9 mouse cellular contexts compared by ENCODE assay signal in genomic region chr1:150873231-150873630, GRCm38 (mm10).
DNase-seq lines count a peak whose midpoint lies in the region; ATAC-seq lines count a peak whose summit lies in the region.
"Had no signal": no experiment of that assay in that cellular context is flagged by ENCODE, and none has a peak within 500 bp of the region (broad histone marks: within the 10 kb centered on the region; RNA-seq: fewer than 3 reads in every experiment).

No protein-coding gene starts in this region.

- no peak overlapping the region for H3K4me2 ChIP-seq in kidney, embryonic 15.5 days
- H3K4me2 ChIP-seq: liver, embryonic 15.5 days had no signal

- H3K9me3 ChIP-seq in kidney, embryonic 15.5 days (replicated peaks): no peaks in the 10 kb centered on the region
- H3K9me3 ChIP-seq: liver, embryonic 15.5 days had no signal

- no peaks in the 10 kb centered on the region for H3K27me3 ChIP-seq in kidney, embryonic 15.5 days
- H3K27me3 ChIP-seq: liver, embryonic 15.5 days had no signal

- WGBS in kidney, embryonic 15.5 days: 35% methylated on average over 6 of the region's 6 CpGs

- H3K4me3 ChIP-seq in kidney, embryonic 15.5 days (replicated peaks): no peak overlapping the region
- H3K4me3 ChIP-seq: liver, embryonic 15.5 days had no signal

- intact Hi-C loops in left cerebral cortex, postnatal 14 days (cut with DNase I): no loop called here

- no peaks in the 10 kb centered on the region for H3K36me3 ChIP-seq in kidney, embryonic 15.5 days
- H3K36me3 ChIP-seq: liver, embryonic 15.5 days had no signal

- DNase-seq in testis, postnatal 14 days (ENCODE audit: low spot score): peak; percentile 48
- no peak for DNase-seq in testis, postnatal 10 days (ENCODE audit: low spot score)
- peak; percentile 63 for DNase-seq in gastrocnemius, postnatal 25 days
- peak; percentile 15 for DNase-seq in telencephalon, adult 2 months (ENCODE audit: low read depth, low spot score)
- DNase-seq in thymus, postnatal 14 days: no peak
- DNase-seq in left cerebral cortex, postnatal 14 days (ENCODE audit: low spot score in 2 of 2): no peak

- 0 out of 2 replicates have a peak, but pooled peaks have one; percentile 40 for ATAC-seq in kidney, embryonic 15.5 days (replicated peaks; ENCODE audit: low FRiP score)
- no peak for ATAC-seq in megakaryocyte-erythroid progenitor cell, adult 5-6 weeks (replicated peaks; ENCODE audit: low FRiP score, low TSS enrichment, poor library complexity, severe bottlenecking)

- H3K27ac ChIP-seq in kidney, embryonic 15.5 days: peak overlapping the region; percentile 81
- H3K27ac ChIP-seq: liver, embryonic 15.5 days had no signal

- H3K4me1 ChIP-seq in kidney, embryonic 15.5 days: peaks cover 15% of the 10 kb centered on the region
- H3K4me1 ChIP-seq: liver, embryonic 15.5 days had no signal

- no peak overlapping the region for H3K9ac ChIP-seq in kidney, embryonic 15.5 days
- H3K9ac ChIP-seq: liver, embryonic 15.5 days had no signal

Comparison
In these comparisons a context has a peak if more than half of its experiments do, and no peak if none do; other contexts are left out.
1. DNase-seq: peak in testis, postnatal 14 days (single experiment), gastrocnemius, postnatal 25 days (single experiment) and telencephalon, adult 2 months (single experiment); none in testis, postnatal 10 days (single experiment), thymus, postnatal 14 days (single experiment) and left cerebral cortex, postnatal 14 days (0 of 2).